Mouse (Mus musculus) lung, adult 18-20 months (tissue): ENCODE measurements around the gene Olfr1020.

ENCODE experiments used
- DNase-seq, 2 experiments: peaks; one replicate each; pipeline ENCODE4 v3.0.0; 2022; ENCODE audit warnings: mixed read lengths in 2 of 2

The Olfr1020 gene

GRCm38 (mm10) chr2:85846730-85847129 is at the start of gene Olfr1020:
Gene Olfr1020, plus strand, starts transcription at chr2:85847030.
- no peak for DNase-seq

GRCm38 (mm10) chr2:85802444-85802843 is 44.4 kb upstream of the Olfr1020 start, which contains the start of gene Olfr1016:
Gene Olfr1016, minus strand, starts transcription at chr2:85802544.
- DNase-seq, result no peak

- no peak for DNase-seq
These were observed 42.3 kb upstream of the Olfr1020 start for GRCm38 (mm10) chr2:85804501-85804900.

- DNase-seq, result no peak
These were observed 28.7 kb upstream of the Olfr1020 start, which contains the start of gene Olfr1018 for GRCm38 (mm10) chr2:85818179-85818578. Gene Olfr1018, plus strand, starts transcription at chr2:85818479.

GRCm38 (mm10) chr2:85845383-85845782 is 1.4 kb upstream of the Olfr1020 start, which contains the start of gene Olfr1019:
Gene Olfr1019, minus strand, starts transcription at chr2:85845483.
- DNase-seq, result no peak

GRCm38 (mm10) chr2:85868294-85868693 is 21.5 kb downstream of the Olfr1020 start, which contains the start of gene Olfr1022:
Gene Olfr1022, plus strand, starts transcription at chr2:85868594.
- DNase-seq, result no peak

- no peak for DNase-seq
These were observed 38.5 kb downstream of the Olfr1020 start, which contains the start of gene Olfr1023 for GRCm38 (mm10) chr2:85885340-85885739. Gene Olfr1023, plus strand, starts transcription at chr2:85885640.
